Mouse (Mus musculus): ENCODE measurements around the gene Pla2g1b. TPM values are rescaled to one million over a fixed set of nuclear protein-coding genes. Genes with fewer than 3 reads are reported as not detected.
A peak's percentile ranks its signal among the peaks of the same experiment; 100 is the strongest.
"Not testable (repeated sequence)": the region's sequence is repeated elsewhere in the genome, so short reads cannot be mapped to it uniquely, and the experiment has no call there.

Pla2g1b gene
- polyA plus RNA-seq, 1 experiment from 2014 or later, result not detected

DNA sequence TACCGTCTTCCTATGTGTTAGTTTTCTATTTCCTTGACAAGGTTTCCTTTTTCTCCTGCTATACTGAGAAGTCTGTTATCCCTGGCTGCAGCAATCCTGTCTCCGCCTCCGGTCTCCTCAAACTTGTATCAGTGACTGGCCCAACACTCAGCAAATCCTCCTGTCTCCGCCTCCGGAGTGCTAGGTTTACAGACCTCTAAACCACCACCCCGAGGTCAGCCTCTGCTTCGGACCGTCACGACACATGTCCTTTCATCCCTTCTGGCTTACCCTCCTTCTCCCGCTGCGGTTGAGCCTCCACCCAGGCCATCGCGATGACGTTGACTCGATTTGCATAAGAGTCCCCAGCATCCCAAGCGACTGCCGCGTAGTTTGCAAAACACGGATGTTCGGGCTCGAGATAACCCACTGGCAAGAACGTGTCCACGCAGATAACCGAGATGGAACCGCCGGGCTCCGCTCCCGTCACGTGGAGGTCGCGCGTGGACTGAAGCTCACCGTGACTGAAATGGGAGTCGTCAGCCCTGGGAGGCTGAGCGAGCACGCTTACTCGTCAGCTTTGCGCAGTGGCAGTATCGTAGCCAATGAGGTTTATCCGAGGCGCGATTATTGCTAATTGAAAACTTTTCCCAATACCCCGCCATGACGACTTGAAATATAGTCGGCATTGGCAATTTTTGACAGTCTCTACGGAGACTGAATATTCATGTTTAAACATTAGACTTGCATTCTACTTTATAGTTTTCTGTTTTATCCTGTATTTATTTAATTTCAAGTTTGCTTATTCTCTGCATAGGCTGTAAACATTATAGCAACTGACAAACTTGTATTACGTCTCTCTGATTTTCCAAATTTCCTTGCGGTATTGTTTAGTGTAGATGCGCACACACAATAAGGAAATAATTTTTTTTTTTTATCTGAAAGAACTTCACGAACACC lies 23.9 kb downstream of the Pla2g1b start:
- under 1% methylated on average over 50 of the region's 50 CpGs for WGBS
- peak; percentile 86 for ATAC-seq (ENCODE audit: low FRiP score)
- Histone ChIP-seq H3K27ac (peak overlapping the region; percentile 100), H3K4me3 (replicated peaks) (peak overlapping the region; percentile 36), H3K9me3 (no peaks in the 10 kb centered on the region), H3K27me3 (peaks cover 4% of the 10 kb centered on the region; the same call in 1 of the 2 replicates), H3K4me2 (peak overlapping the region; percentile 73), H3K4me1 (peaks cover 29% of the 10 kb centered on the region), H3K9ac (peak overlapping the region; percentile 80), H3K36me3 (replicated peaks) (no peaks in the 10 kb centered on the region)

DNA sequence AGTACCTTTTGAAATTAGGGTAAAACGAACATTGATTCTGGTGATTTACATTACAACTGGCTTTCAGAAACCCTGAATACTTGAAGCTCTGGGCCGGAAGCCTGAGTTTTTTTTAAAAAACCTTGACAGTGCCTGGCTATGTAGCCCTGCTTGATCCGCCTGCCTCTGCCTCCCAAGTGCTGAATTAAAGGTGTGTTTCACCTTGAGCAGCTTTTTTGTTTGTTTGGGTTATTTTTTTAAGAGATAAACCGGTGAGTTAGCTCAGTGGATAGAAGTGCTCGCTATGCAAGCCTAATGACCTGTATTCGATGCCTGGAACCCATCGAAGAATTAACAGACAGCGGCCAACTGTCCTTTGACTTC lies 24.6 kb downstream of the Pla2g1b start:
- peaks cover 4% of the 10 kb centered on the region; the same call in 1 of the 2 replicates for H3K27me3 ChIP-seq
- H3K36me3 ChIP-seq (replicated peaks), result no peaks in the 10 kb centered on the region
- H3K27ac ChIP-seq, result peak overlapping the region; percentile 63
- WGBS, result 11% methylated on average over 8 of the region's 8 CpGs
- H3K9ac ChIP-seq, result no peak overlapping the region
- H3K4me3 ChIP-seq (replicated peaks), result no peak overlapping the region
- peaks cover 29% of the 10 kb centered on the region for H3K4me1 ChIP-seq
- peak overlapping the region; percentile 73 for H3K4me2 ChIP-seq
- no peaks in the 10 kb centered on the region for H3K9me3 ChIP-seq
- peak; percentile 3; the same call in 1 of the 2 replicates for ATAC-seq (ENCODE audit: low FRiP score)

- 33% methylated on average over 5 of the region's 5 CpGs for WGBS
- H3K9ac ChIP-seq, result no peak overlapping the region
- no peak overlapping the region for H3K4me3 ChIP-seq (replicated peaks)
- peaks cover 29% of the 10 kb centered on the region for H3K4me1 ChIP-seq
- H3K27ac ChIP-seq, result no peak overlapping the region
- H3K27me3 ChIP-seq, result peaks cover 4% of the 10 kb centered on the region; the same call in 1 of the 2 replicates
- ATAC-seq (ENCODE audit: low FRiP score), result no peak
- no peaks in the 10 kb centered on the region for H3K9me3 ChIP-seq
- H3K36me3 ChIP-seq (replicated peaks), result no peaks in the 10 kb centered on the region
- peak overlapping the region; percentile 73; the same call in 1 of the 2 replicates for H3K4me2 ChIP-seq
Measured at GRCm38 (mm10) chr5:115491076-115491475, 25.0 kb downstream of the Pla2g1b start.

DNA sequence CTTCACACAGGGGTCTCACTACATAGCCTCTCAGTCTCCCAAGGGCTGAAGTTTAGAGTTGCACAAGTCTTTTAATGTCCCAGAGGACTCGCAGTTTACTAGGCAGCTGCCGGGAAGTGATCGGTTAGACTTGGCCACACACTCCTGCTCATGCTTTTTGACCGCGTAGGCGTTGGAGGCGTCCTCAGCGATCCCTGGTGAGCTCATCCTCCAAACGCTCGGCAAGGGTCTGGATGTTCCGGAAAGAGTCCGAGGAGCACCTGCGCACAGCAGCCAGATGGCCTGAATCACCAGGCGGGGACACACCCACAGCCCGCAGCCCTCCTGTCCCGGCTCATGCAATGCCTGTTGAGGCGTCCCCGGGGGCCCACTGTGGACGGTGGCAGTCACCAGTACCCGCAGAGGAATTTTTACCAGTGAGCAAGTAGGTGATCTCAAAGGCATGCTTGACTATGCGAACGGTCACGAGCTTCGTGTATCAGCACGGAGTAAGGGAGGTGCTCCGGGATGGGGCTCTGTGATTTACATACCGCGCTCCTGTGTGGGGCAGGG lies 25.8 kb downstream of the Pla2g1b start:
- WGBS, result 7% methylated on average over 28 of the region's 28 CpGs
- no peaks in the 10 kb centered on the region for H3K36me3 ChIP-seq (replicated peaks)
- H3K27me3 ChIP-seq, result peaks cover 4% of the 10 kb centered on the region; the same call in 1 of the 2 replicates
- H3K27ac ChIP-seq, result no peak overlapping the region
- peak overlapping the region; percentile 50 for H3K4me2 ChIP-seq
- H3K4me3 ChIP-seq (replicated peaks), result peak overlapping the region; percentile 21
- no peaks in the 10 kb centered on the region for H3K9me3 ChIP-seq
- H3K9ac ChIP-seq, result 0 out of 2 replicates have a peak overlapping the region, but pooled peaks have one; percentile 7
- ATAC-seq (ENCODE audit: low FRiP score), result no peak
- H3K4me1 ChIP-seq, result peaks cover 29% of the 10 kb centered on the region

GRCm38 (mm10) chr5:115492711-115493335 lies 26.8 kb downstream of the Pla2g1b start:
- 84% methylated on average over 6 of the region's 6 CpGs for WGBS
- H3K4me3 ChIP-seq (replicated peaks), result no peak overlapping the region
- H3K9me3 ChIP-seq, result no peaks in the 10 kb centered on the region
- H3K27ac ChIP-seq, result no peak overlapping the region
- peaks cover 29% of the 10 kb centered on the region for H3K4me1 ChIP-seq
- ATAC-seq (ENCODE audit: low FRiP score), result no peak
- H3K36me3 ChIP-seq (replicated peaks), result no peaks in the 10 kb centered on the region
- peaks cover 4% of the 10 kb centered on the region; the same call in 1 of the 2 replicates for H3K27me3 ChIP-seq
- no peak overlapping the region for H3K9ac ChIP-seq
- no peak overlapping the region for H3K4me2 ChIP-seq

GRCm38 (mm10) chr5:115493441-115493840 lies 27.4 kb downstream of the Pla2g1b start:
- Histone ChIP-seq H3K9me3 (no peaks in the 10 kb centered on the region), H3K9ac (no peak overlapping the region), H3K36me3 (replicated peaks) (no peaks in the 10 kb centered on the region), H3K4me2 (no peak overlapping the region), H3K4me1 (peaks cover 29% of the 10 kb centered on the region), H3K4me3 (replicated peaks) (no peak overlapping the region), H3K27me3 (peaks cover 4% of the 10 kb centered on the region; the same call in 1 of the 2 replicates), H3K27ac (peak overlapping the region; percentile 19; the same call in 1 of the 2 replicates)
- ATAC-seq (ENCODE audit: low FRiP score), result no peak
- WGBS, result 64% methylated on average over 5 of the region's 5 CpGs

GRCm38 (mm10) chr5:115495618-115496017 lies 29.6 kb downstream of the Pla2g1b start:
- not testable (repeated sequence) for H3K27ac ChIP-seq; ATAC-seq (ENCODE audit: low FRiP score); H3K36me3 ChIP-seq (replicated peaks); H3K27me3 ChIP-seq; H3K9ac ChIP-seq; H3K9me3 ChIP-seq; H3K4me3 ChIP-seq (replicated peaks); H3K4me2 ChIP-seq
- 81% methylated on average over 3 of the region's 3 CpGs for WGBS
- H3K4me1 ChIP-seq, result peaks cover 20% of the 10 kb centered on the region

DNA sequence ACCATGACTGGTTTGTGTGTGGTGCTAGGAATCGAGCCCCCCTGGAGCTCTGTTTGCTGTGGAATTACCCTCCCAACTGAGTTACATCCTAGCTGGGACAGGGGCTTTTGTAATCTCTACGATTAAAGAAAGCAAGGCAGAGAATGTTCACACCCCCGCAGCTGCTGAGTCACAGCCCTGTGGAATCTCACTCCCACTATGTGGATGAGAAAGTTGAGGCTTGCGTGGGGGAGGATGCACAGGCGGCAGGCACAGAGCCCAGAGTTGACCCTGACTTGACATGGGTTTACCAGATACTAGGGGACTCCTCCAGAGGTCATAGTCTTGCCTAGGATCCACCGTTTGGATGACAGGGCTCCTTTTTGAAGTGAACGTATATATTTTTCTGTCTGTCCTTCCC lies 31.0 kb downstream of the Pla2g1b start:
- Histone ChIP-seq H3K9me3 (no peaks in the 10 kb centered on the region), H3K4me2 (no peak overlapping the region), H3K4me3 (replicated peaks) (no peak overlapping the region), H3K27ac (no peak overlapping the region), H3K27me3 (peaks cover under 1% of the 10 kb centered on the region; the same call in 1 of the 2 replicates), H3K4me1 (peaks cover 9% of the 10 kb centered on the region), H3K36me3 (replicated peaks) (no peaks in the 10 kb centered on the region), H3K9ac (no peak overlapping the region)
- ATAC-seq (ENCODE audit: low FRiP score), result no peak
- 88% methylated on average over 7 of the region's 7 CpGs for WGBS

DNA sequence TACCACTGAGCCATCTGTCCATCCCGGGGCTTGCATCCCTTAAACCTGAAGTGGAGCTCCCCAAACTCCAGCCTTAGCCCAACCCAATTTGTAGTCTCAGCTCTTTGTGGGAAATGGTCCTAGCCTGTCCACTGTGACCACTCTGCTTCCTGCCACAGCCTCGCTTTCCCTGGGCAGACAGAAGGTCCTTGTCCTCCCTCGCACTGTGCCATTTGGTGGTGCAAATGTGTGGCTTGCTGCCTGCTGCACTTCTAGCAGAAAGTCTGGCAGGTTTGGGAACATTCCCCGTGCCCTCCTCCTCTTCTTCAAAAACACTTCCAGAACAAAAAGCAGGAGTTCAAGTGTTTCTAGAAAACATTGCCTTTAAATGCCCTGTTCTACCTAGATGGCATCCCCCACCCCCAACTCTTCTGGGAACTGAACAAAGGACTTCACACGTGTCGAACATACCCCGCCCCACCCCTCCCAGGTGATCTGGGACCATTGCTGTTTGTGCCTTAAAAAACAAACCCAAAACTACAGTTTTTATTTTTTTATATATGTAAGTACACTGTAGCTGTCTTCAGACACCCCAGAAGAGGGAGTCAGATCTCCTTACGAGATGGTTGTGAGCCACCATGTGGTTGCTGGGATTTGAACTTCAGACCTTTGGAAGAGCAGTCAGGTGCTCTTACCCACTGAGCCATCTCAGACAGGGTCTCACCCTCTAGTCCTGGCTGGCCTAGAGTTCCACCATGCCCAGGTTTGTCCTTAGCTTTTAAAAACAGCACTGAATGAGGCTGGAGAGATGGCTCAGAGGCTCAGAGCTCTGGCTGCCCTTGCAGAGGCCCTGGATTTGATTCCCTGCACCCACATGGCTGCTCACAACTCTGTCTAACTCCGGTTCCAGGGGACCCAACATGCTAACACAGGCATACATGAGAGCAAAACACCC lies 32.5 kb downstream of the Pla2g1b start:
- no peaks in the 10 kb centered on the region for H3K9me3 ChIP-seq
- H3K4me1 ChIP-seq, result peaks cover 3% of the 10 kb centered on the region; the same call in 1 of the 2 replicates
- no peaks in the 10 kb centered on the region for H3K36me3 ChIP-seq (replicated peaks)
- no peak overlapping the region for H3K9ac ChIP-seq
- no peak overlapping the region for H3K4me3 ChIP-seq (replicated peaks)
- no peaks in the 10 kb centered on the region for H3K27me3 ChIP-seq
- 65% methylated on average over 9 of the region's 9 CpGs for WGBS
- H3K4me2 ChIP-seq, result no peak overlapping the region
- no peak for ATAC-seq (ENCODE audit: low FRiP score)
- no peak overlapping the region for H3K27ac ChIP-seq

DNA sequence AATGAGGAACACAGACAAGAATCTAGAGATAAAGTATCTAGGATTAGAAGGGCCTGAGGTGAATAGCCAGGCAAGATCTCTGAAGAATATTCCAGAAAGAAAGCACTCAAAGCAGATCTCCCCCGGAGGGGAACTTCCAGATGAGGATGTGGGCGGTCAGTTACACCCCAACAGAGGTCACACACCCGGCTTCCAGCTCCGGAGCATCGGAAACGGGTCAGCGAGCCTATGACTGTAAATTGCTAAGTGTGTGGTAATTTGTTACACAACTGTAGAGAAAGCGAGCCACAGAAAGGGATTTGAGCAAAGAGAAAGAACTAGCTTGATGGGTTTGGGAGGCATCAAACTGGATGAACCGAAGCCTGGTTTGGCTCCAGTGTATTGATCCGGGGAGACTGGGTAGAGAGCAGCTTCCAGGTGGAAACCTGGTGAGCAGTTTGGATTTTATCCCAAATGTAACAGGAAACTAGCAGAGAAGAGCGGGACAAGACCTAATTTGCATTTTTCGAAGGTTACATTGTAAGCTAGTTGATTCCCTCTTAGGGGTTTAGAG lies 34.4 kb downstream of the Pla2g1b start:
- no peaks in the 10 kb centered on the region for H3K4me1 ChIP-seq
- ATAC-seq (ENCODE audit: low FRiP score), result no peak
- no peak overlapping the region for H3K27ac ChIP-seq
- no peaks in the 10 kb centered on the region for H3K36me3 ChIP-seq (replicated peaks)
- H3K9ac ChIP-seq, result no peak overlapping the region
- no peak overlapping the region for H3K4me3 ChIP-seq (replicated peaks)
- WGBS, result 86% methylated on average over 12 of the region's 12 CpGs
- no peaks in the 10 kb centered on the region for H3K27me3 ChIP-seq
- H3K4me2 ChIP-seq, result no peak overlapping the region
- no peaks in the 10 kb centered on the region for H3K9me3 ChIP-seq

GRCm38 (mm10) chr5:115503035-115503434 lies 37.0 kb downstream of the Pla2g1b start:
- no peak overlapping the region for H3K27ac ChIP-seq
- no peak overlapping the region for H3K4me3 ChIP-seq (replicated peaks)
- peaks cover 5% of the 10 kb centered on the region; the same call in 1 of the 2 replicates for H3K27me3 ChIP-seq
- H3K36me3 ChIP-seq (replicated peaks), result no peaks in the 10 kb centered on the region
- H3K9me3 ChIP-seq, result no peaks in the 10 kb centered on the region
- no peak overlapping the region for H3K9ac ChIP-seq
- peaks cover 12% of the 10 kb centered on the region for H3K4me1 ChIP-seq
- no peak overlapping the region for H3K4me2 ChIP-seq
- 67% methylated on average over 12 of the region's 12 CpGs for WGBS
- ATAC-seq (ENCODE audit: low FRiP score), result no peak

All from forebrain, embryonic 12.5 days (tissue).